Mouse (Mus musculus) megakaryocyte, embryonic 14.5 days (primary cell): ENCODE data around the gene Prl8a9.

Experiments
- FLI1 ChIP-seq: IDR thresholded peaks from 2 replicates; pipeline ENCODE4 v1.6.1; 2012; ENCODE audit warnings: low read length, inconsistent platforms, mixed read lengths
- GATA1 ChIP-seq: IDR thresholded peaks from 3 replicates; pipeline ENCODE4 v1.6.1; 2012; ENCODE audit warnings: mixed read lengths, low read length, inconsistent platforms, borderline replicate concordance

GRCm38 (mm10) chr13:27582071-27582470, 17.7 kb upstream of the Prl8a9 start, which contains the start of gene Prl8a1:
- TF ChIP-seq GATA1 (no peak), FLI1 (no peak)
